Mouse (Mus musculus) liver, adult (tissue): ENCODE results near the gene Lsm14a.

Source experiments
- GATA4 ChIP-seq: IDR thresholded peaks from 2 replicates; pipeline ENCODE4 v1.6.1; 2014; ENCODE audit warnings: mild to moderate bottlenecking, low read length; ENCODE audit not compliant: insufficient replicate concordance

Lsm14a gene

DNA sequence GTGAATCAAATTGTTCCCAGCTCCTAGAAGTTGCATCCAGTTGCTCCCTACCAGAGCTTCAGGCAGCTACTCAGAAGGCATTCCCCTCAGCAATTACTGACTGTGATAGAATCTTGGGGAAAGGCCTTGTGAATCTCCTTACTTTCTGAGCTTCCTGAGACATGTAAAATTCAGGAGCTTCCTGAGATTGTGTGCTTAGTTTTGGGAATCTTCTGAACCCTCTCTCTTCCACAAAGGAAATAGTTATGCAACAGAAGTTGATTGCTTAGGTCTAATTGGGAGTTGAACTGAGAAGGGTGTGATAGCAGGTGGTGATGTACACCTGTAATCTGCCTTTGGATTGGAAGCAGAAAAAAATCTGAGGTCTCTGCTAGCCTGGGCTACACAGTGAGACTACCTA is at the start of gene Lsm14a:
Lsm14a (minus strand) TSS at position 101 of the 400 bp plus-strand sequence.
- no peak for TF ChIP-seq GATA4

DNA sequence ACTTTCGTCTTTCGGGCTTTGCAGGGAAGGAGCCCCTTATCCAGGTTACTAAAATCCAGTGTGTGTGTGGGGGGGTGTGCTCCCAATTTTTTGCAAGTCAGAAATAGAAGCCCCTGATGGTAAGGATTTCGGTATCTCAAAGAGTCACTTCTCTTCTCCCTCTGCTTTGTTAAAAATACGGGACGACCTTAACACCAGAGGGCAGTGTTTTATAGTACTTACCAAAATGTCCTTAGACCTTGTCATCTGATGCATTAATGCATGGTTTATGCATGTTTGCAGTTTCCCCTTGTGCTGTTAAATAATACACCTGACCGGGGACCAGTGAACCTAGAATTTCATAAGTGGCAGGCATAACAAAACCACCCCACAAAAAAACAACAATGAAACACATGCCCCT is 45.8 kb upstream of the Lsm14a start:
- TF ChIP-seq GATA4 = no peak

DNA sequence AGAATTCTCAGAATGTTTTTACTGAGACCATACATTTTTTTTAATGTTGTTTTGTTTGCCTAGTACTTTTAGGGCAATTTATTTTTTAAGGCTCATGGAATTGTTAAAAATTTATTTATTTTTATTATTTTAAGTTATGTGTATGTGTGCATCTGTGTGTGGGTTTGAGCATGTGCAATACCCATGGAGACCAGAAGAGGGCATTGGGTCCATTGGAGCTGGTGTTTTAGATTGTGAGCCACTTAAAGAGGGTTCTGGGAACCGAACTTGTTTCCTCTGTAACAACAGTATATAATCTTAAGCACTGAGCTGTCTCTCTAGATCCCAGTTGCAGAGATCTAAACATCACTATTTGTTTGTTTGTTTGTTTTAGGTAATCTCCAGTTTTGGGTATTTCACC is 40.5 kb upstream of the Lsm14a start:
- no peak for TF ChIP-seq GATA4

DNA sequence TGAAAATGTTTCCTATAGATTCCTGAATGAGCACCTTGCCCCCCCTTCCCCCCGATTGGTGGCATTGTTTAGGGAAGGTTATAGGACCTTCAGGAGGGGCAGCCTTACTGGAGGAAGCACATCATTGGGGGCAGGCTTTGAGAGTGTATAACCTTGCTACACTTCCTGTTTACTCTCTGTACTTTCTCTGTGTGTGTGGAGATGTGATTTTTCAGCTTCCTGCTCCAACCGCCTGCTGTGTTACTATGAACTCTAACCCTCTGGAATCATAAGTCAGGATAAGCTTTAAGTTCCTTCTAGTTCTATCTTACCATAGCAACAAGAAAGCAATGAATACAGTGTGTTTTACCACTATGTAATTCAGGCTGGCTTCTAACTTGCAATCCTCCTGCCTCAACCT is 28.1 kb upstream of the Lsm14a start:
- TF ChIP-seq GATA4 = no peak

DNA sequence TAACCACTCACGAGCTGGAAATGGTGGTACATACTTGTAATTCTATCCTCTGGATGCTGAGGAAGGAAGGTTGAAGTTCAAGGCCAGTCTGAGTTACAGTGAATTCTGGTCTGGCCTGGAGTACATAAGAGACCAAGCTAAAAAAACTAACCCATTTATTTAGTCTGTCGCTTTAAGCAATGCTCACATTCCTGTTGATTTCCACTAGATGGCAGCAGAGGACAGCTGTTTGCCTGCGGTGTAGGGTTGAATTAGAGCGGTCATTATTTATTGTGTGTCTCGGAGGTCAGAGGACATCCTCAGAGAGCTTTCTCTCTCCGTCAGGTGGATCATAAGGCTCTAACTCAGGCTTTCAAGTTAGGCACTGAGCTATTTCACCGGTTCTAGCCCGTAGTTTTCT is 14.4 kb upstream of the Lsm14a start:
- TF ChIP-seq GATA4 = no peak

DNA sequence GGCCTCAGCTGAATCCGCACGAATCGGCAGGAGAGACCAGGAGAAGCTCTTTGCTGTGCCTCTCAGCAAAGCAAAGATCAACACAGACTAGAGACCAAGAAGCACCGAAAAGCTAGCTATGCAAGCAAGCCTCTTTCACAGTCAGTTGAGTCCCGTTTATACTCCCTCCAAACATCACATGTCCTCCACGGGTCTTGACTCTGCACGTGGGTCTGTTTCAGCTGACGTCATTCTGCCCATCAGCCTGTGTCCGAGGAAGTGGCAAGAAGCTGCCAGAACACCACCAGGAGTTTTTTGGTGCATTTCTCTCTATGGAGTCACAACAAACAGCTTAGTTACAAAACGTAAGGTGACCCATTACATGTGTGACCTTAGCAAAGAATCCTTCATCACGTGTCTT is 10.8 kb upstream of the Lsm14a start:
- TF ChIP-seq GATA4 = no peak

DNA sequence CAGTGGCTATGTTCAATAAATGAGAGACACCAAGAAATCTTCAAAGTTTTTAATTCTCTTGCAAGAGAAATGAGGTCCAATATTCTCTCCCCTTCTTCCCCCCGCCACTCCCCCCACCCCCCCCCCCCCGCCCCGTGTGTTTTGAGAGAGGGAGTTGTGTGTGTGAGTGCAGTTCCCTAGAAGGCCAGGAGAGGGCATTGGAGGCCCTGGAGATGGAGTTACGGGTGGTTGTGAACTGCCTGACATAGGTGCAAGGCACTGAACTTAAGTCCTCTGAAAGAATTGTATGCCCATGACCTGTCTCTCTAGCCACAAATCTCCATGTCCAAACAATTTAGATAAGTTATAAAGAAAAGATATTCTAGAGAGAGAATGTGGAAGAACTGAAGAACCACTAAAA is 7.0 kb upstream of the Lsm14a start:
- no peak for TF ChIP-seq GATA4

DNA sequence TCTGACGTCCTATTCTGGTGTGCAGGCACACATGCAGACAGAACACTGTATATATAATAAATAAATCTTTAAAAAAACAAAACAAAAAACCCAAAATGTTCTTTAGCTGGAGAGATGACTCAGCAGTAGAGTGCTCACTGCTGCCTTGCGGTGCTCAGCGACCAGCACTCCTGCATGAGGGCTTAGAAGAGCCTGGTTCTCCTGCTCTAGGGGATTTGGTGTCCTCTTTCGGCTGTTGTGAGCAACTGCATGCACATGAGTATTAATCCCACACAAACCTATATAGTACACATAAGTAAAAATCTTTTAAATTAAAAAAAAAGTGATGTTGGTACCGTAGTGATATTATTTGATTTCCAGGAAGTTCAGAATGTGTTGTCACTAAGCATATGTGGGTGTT is 5.7 kb upstream of the Lsm14a start:
- TF ChIP-seq GATA4 = no peak

DNA sequence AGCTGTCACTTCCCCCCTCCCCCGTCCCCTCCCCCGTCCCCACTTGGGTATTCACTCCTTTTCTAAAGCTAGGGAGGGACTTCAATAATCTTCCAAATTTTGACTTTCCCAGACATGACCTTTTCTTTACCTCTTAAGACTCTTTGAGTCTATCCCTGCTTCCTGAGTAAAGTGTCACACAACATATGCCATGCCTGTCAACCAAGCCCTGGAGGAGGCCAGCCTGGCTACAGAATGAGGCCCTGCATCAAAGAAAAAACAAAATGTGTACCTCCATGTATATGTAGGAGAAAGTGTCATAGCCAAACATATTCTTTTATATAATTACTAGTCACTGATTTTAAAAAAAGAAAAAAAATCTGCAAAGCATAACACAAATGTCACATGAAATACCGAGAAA is 3.7 kb upstream of the Lsm14a start:
- TF ChIP-seq GATA4 = no peak

DNA sequence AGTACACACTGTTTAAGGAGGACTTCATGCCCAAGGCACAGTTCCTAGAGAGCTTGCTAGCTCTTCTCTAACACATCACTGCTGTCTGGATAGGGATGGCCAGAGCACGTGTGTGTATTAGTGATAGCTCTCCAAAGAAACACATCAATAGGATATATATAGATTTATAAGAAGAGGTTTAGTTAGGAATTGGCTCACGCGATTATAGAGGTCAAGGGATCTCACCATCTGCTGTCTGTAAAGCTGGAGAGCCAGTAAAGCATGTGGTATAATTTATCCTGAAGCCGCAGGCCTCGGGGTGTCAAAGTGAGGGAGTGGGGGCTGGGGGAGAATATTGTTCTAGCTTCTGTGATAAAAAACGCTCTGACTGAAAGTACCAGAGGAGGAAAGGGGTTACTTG is 2.6 kb upstream of the Lsm14a start:
- no peak for TF ChIP-seq GATA4

DNA sequence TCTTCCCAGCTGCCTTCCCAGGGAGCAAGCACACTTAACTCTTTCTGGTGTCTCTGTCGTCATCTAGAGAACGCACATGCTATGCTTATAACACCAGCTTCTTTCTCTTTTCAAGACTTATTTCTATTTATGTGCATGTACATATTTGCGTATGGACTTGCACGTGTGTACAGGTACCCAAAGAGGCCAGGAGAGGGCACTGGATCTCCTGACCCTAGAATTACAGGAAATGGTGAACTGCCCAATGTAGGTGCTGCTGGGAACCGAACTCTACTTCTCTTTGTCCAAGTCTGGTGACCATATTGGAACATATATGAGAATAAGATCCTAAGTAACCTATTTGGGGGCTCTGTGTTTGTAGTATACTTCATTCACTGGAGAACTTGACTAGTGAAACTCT is 1.5 kb upstream of the Lsm14a start:
- TF ChIP-seq GATA4 = no peak

DNA sequence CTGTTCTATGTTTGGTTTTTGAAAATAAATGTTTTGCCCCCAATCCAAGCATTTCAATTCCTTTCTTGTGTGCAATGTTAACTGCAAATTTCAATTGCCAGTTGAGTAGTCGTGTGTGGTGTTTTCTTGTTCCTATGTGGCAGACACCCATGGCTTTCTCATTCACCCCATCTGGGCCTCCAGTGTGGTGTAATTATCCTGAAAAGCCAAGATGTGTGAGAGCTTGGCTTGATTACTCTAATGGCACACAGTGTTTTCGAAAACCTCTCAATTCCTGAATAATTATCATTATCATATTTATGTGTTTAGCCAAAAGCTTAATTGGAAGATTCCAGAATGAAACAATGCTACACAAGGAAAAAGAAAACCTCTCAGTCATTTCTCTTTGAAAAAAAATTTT is 976 bp upstream of the Lsm14a start:
- no peak for TF ChIP-seq GATA4

DNA sequence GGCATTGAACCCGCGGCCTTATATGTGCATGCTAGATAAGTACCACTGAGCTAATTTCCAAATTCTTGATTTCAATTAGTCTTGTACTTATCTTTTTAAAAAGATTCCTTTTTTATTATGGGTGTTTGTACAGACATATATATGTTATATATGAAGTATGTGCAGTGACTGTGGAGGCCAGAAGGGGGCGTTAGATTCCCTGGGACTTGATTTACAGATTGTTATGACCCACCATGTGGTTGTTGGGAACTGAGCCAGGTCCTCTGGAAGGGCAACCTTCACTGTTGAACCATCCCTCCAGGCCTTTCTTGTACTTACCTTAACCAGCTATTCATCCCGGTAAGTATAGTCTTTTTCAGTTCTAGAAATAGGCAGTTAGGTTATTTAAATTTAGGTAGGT is 780 bp downstream of the Lsm14a start:
- TF ChIP-seq GATA4 = no peak

DNA sequence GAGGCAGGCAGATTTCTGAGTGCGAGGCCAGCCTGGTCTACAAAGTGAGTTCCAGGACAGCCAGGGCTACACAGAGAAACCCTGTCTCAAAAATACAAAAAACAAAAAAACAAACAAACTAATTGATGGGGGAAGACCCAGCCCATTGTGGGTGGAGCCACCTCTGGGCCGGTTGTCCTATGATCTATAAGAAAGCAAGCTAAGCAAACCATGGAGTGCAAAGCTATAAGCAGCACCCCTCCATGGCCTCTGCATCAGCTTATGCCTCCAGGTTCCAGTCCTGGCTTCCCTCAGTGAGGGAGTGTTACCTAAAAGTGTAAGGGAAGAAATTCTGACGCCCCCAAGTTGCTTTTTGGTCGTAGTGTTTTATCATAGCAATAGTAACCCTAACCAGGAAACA is 1.4 kb downstream of the Lsm14a start:
- no peak for TF ChIP-seq GATA4

DNA sequence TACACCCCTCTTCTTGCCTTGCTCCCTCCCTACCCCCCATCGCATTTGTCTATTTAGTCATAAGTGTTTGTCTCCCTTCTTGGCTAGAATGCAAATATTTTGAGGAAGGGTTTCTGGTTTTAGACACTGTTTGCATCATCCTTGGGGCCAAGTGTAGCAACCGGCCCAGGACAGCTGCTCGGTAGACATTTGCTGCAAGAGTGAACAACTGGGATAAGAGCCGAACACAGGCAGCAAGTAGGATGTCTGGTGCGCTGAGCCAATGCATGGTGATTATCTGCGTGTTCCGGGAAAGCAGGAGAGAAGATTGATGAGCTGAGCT is 2.3 kb downstream of the Lsm14a start:
- no peak for TF ChIP-seq GATA4

DNA sequence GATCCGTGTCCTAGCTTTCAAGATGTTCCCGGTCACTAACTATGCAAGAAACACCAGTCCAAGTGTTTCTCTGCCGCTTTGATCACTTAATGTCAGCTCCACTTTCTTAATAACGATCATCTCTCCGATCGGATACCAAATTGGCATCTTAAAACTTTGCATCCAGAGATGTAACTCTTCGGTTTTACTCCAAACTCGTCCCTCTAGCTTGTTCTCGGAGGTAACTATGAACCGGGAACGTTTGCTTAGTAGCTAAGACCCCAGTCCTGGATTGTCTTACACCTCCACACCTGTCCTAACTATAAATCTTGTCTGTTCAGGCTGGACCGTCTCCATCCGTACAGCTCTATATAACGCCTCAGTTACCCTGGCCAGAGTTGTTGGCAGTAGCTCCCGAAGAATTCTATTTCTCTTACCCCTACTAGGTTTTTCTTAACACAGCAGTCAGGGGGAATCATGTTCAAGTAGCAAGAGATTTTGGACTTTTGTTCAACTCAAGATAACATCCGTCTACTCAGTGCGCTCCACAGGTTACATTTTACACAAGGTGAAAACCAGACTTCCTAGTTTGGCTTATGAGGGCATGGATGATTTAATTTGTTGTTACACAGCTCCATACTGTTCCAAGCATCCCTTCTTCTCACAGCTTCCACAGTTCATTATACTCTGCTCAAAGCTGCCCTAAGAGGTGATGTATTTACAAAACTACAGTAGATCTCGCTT is 2.8 kb downstream of the Lsm14a start:
- TF ChIP-seq GATA4 = no peak

DNA sequence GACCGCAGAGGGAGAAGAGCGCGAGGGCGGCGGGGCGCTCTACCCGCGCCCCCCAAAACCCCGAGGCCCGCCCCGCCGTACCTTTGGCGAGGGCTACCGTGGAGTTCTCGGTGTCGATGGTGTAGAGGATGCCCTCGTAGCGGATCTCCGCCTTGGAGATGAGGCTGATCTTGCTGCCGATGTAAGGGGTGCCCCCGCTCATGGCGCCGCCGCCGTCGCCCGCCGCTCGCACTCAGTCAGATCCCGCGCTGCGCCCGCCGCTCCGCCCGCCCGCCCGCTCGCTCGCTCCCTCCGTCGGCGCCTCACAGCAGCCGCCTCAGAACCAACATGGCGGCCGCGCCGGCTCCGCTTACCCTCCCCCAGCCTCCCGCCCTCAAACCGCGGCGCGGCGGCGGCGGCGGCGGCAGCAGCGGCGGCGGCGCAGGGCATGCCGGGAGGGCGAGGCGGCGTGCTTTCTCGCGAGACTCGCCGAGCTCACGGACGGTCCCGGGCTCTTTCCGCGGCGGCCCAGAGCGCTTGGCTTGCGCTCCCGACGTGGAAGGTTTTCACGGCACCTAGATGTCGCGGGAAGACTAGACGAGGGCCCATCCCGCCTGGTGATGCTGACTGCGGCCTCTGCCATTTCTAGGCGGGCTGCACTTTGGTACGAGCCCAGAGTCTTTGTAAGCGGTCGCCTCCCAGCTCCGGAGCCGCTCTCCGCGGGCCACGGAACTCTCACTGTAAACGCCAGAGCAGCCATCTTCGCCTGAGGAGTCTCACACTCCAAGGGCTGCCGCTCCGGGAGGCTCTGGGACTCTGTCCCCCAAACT is 3.6 kb downstream of the Lsm14a start:
- no peak; the same call in 1 of the 2 replicates for TF ChIP-seq GATA4
